Mouse (Mus musculus) testis, adult 2 months (tissue): ENCODE measurements around the gene Mphosph9. TPM values are rescaled to one million over a fixed set of nuclear protein-coding genes. Genes with fewer than 3 reads are reported as not detected.

ENCODE experiments used
- H3K27ac ChIP-seq: fragments of 200-500 bp; 2 replicates; pipeline ENCODE4 v1.5.1; 2012; ENCODE audit warnings: low read depth, low read length; ENCODE audit not compliant: control insufficient read depth, insufficient read depth
- H3K27me3 ChIP-seq: fragments of 200-500 bp; 2 replicates; pipeline ENCODE4 v1.6.1; 2012; ENCODE audit warnings: mild to moderate bottlenecking, low read length, moderate library complexity; ENCODE audit not compliant: control insufficient read depth, insufficient read depth
- H3K36me3 ChIP-seq: fragments of 200-500 bp; 2 replicates; pipeline ENCODE4 v1.6.1; 2012; ENCODE audit warnings: mild to moderate bottlenecking, low read length; ENCODE audit not compliant: control insufficient read depth, insufficient read depth
- H3K4me1 ChIP-seq: fragments of 200-500 bp; 2 replicates; pipeline ENCODE4 v1.6.1; 2012; ENCODE audit warnings: low read length; ENCODE audit not compliant: control insufficient read depth, insufficient read depth
- H3K4me3 ChIP-seq: fragments of 200-500 bp; 2 replicates; pipeline ENCODE4 v1.5.1; 2012; ENCODE audit warnings: low read depth, mild to moderate bottlenecking, low read length, moderate library complexity, mixed read lengths; ENCODE audit not compliant: control insufficient read depth
- CTCF ChIP-seq: fragments of 200-500 bp; IDR thresholded peaks from 2 replicates; pipeline ENCODE4 v1.5.1; 2012; ENCODE audit warnings: low read depth, mild to moderate bottlenecking, inconsistent platforms, low read length, moderate library complexity; ENCODE audit not compliant: control insufficient read depth, insufficient read depth, insufficient replicate concordance
- POLR2A ChIP-seq: fragments of 200-500 bp; IDR thresholded peaks from 2 replicates; pipeline ENCODE4 v1.6.1; 2012; ENCODE audit warnings: low read depth, mild to moderate bottlenecking, inconsistent platforms, low read length, moderate library complexity; ENCODE audit not compliant: control insufficient read depth
- polyA plus RNA-seq: library from polyadenylated mRNA; depleted of rRNA; stranded (reverse); fragments of >200 nt; gene quantifications from 2 replicates; pipeline ENCODE4 v1.2.3, GENCODE M21; 2012; rRNA removed

The Mphosph9 gene
- polyA plus RNA-seq, 1 experiment, result 29.0 TPM

DNA sequence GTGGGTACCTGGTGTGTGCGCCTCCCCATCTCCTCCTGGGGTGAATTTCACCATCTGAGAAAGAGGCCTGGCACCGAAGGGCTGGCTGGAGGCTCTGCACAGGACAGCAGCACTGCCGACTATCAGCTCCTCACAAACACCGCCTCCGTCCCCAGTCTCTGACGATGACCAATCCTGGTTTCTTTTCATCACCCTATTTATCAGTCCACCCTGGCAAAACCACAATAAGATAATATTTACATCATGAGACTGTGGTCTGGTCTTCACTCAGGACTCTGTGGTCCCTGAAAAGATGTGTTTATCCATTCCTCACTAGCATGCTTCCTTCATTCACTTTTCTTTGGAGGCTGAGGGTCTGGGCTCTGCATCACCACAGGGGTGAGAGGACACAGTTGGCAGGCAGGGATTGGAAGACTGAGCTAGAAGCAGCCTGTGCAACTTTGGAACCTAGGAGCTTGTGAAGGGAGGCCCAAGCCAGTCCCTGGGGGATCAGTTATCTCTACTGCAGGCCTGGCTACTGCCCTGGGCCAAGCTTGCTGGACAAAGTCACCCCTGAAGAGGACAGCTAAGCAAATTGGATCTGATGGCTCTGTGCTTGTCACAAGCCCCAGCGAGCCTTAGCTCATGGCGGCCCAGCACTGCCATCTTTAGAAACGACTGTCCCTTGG is 123.5 kb downstream of the Mphosph9 start:
- H3K4me1 ChIP-seq, result no peaks in the 10 kb centered on the region; the same call in 1 of the 2 replicates
- TF ChIP-seq POLR2A (no peak), CTCF (no peak)
- H3K36me3 ChIP-seq, result no peaks in the 10 kb centered on the region
- H3K27ac ChIP-seq, result no peak overlapping the region
- H3K27me3 ChIP-seq, result no peaks in the 10 kb centered on the region
- H3K4me3 ChIP-seq, result no peak overlapping the region

DNA sequence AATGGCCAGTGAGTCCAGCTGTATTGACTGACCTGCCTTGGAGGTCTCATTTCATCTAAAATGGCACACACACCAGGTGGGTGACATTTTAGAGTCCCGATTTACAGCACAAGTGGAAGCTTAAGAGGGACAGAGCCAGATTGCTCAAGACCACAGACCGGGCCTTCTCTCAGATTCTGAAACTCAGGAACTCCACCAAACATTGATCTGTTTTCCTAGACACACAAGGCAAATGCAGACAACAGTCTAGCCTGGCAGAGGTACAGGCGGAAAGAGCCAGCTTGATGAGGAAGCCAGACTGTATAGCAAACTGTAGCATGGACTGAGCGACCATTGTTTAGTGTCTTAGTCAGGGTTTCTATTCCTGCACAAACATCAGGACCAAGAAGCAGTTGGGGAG is 124.5 kb downstream of the Mphosph9 start:
- H3K4me3 ChIP-seq, result no peak overlapping the region
- no peak for TF ChIP-seq POLR2A
- TF ChIP-seq CTCF, result no peak
- H3K27ac ChIP-seq, result no peak overlapping the region
- no peaks in the 10 kb centered on the region; the same call in 1 of the 2 replicates for H3K4me1 ChIP-seq
- H3K36me3 ChIP-seq, result no peaks in the 10 kb centered on the region
- no peaks in the 10 kb centered on the region for H3K27me3 ChIP-seq

DNA sequence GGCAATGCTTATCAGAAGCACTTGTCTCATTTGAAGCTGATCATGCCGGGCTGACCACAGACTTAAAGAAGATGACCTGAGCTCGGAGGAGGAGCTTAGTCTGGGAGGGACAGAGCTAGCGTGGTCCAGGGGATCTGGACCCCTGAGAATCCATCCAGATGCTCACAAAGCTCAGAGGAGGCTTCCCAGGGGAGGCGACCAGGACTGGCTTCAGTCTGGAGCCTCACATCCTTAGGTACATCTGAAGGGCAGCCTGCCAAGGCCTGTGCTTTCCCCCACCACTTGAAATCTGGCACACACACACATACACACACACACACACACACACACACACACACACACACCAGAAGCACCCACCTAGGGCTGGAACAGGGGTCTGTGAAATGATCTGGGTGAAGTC is 125.7 kb downstream of the Mphosph9 start:
- H3K4me3 ChIP-seq, result no peak overlapping the region
- no peaks in the 10 kb centered on the region; the same call in 1 of the 2 replicates for H3K4me1 ChIP-seq
- H3K36me3 ChIP-seq, result no peaks in the 10 kb centered on the region
- no peak for TF ChIP-seq CTCF
- TF ChIP-seq POLR2A, result no peak
- H3K27me3 ChIP-seq, result no peaks in the 10 kb centered on the region
- H3K27ac ChIP-seq, result no peak overlapping the region

DNA sequence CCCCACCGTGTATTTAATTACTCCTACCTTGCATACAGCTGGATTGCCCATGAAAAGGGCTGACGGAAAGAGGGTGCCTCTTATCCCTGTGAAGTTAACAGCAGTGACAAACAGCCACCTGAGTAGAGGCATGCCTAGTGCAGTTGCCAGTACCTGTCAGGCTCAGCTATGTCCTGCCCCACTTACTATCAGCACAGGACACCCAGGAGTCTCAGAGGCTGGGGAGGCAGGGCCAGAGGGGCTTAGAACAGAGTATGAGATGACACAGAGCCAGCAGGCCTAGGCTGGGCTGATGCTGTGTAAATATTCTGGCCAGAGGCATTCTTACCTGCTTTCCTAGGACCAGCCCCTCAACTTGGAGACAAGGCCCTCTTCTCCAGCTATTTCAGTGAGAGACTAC is 126.2 kb downstream of the Mphosph9 start:
- Histone ChIP-seq H3K27ac (no peak overlapping the region), H3K4me3 (no peak overlapping the region), H3K36me3 (no peaks in the 10 kb centered on the region), H3K27me3 (no peaks in the 10 kb centered on the region), H3K4me1 (no peaks in the 10 kb centered on the region; the same call in 1 of the 2 replicates)
- TF ChIP-seq POLR2A, result no peak
- TF ChIP-seq CTCF, result no peak

Other genes with a start within 250 kb of the Mphosph9 start
- 21.6 and 24.8 TPM in 2 replicates for gene Abcb9, start 232.2 kb downstream of the Mphosph9 start, polyA plus RNA-seq
- gene Ogfod2, start 215.7 kb downstream of the Mphosph9 start, polyA plus RNA-seq, result 50.9 and 57.5 TPM in 2 replicates
- gene Arl6ip4, start 211.9 kb downstream of the Mphosph9 start, polyA plus RNA-seq, result 28.3 and 35.7 TPM in 2 replicates
- 54.9 and 61.9 TPM in 2 replicates for gene Pitpnm2, start 78.2 kb downstream of the Mphosph9 start, polyA plus RNA-seq
- gene 2810006K23Rik, start 117 bp upstream of the Mphosph9 start, polyA plus RNA-seq, result 3.9 and 4.8 TPM in 2 replicates
- 40.6 and 41.5 TPM in 2 replicates for gene Cdk2ap1, start 35.1 kb upstream of the Mphosph9 start, polyA plus RNA-seq
- gene Sbno1, start 98.0 kb upstream of the Mphosph9 start, polyA plus RNA-seq, result 38.8 and 46.6 TPM in 2 replicates
- gene Kmt5a, start 112.0 kb upstream of the Mphosph9 start, polyA plus RNA-seq, result 23.4 and 24.9 TPM in 2 replicates
- 19.6 and 20.8 TPM in 2 replicates for gene Rilpl2, start 150.4 kb upstream of the Mphosph9 start, polyA plus RNA-seq
- gene Snrnp35, start 155.2 kb upstream of the Mphosph9 start, polyA plus RNA-seq, result 26.5 and 35.7 TPM in 2 replicates
- 1.5 and 1.8 TPM in 2 replicates for gene Rilpl1, start 203.4 kb upstream of the Mphosph9 start, polyA plus RNA-seq
- gene Tmed2, start 212.7 kb upstream of the Mphosph9 start, polyA plus RNA-seq, result 34.0 and 39.8 TPM in 2 replicates
- 4.8 and 4.9 TPM in 2 replicates for gene Ddx55, start 224.9 kb upstream of the Mphosph9 start, polyA plus RNA-seq